Mouse (Mus musculus) liver, embryonic 14.5 days (tissue): Measurements from ENCODE around the gene Sema3a. TPM values are rescaled to one million over a fixed set of nuclear protein-coding genes. Genes with fewer than 3 reads are reported as not detected.

ENCODE experiments used
- ATAC-seq: fragments of 200-750 bp; cut with Nextera tagmentation; 2 replicates; pipeline ENCODE4 v1.8.0; 2017; ENCODE audit warnings: moderate number of reproducible peaks, mild to moderate bottlenecking, moderate library complexity; ENCODE audit not compliant: insufficient read depth
- DNase-seq, 3 experiments: peaks; one replicate each; pipeline ENCODE4 v3.0.0-alpha.2; 2012 to 2013; ENCODE audit warnings: low read depth in 3 of 3, low spot score in 3 of 3
- H3K27ac ChIP-seq: fragments of 300-500 bp; sonication (generic); 2 replicates; pipeline ENCODE4 v1.5.1; 2014; ENCODE audit warnings: moderate library complexity, mild to moderate bottlenecking, control low read depth, inconsistent platforms
- H3K27me3 ChIP-seq: fragments of 300-500 bp; sonication (generic); 2 replicates; pipeline ENCODE4 v1.6.1; 2014; ENCODE audit warnings: mild to moderate bottlenecking, low read length, moderate library complexity; ENCODE audit not compliant: control insufficient read depth, insufficient read depth
- H3K36me3 ChIP-seq: fragments of 300-500 bp; sonication (generic); replicated peaks from 2 replicates; pipeline ENCODE4 v1.6.1; 2014; ENCODE audit warnings: low read depth; ENCODE audit not compliant: control insufficient read depth, insufficient read depth
- H3K4me1 ChIP-seq, 2 experiments: fragments of 200-500 bp in 1 of 2; fragments of 300-500 bp in 1 of 2; sonication (generic) in 1 of 2; replicated peaks; 2 replicates each; pipeline ENCODE4 v1.6.1; 2012 to 2014; ENCODE audit warnings: antibody characterized with exemption in 1 of 2, inconsistent platforms in 1 of 2, low read length in 1 of 2; ENCODE audit not compliant: control insufficient read depth in 2 of 2, insufficient read depth in 2 of 2
- H3K4me2 ChIP-seq: fragments of 300-500 bp; sonication (generic); 2 replicates; pipeline ENCODE4 v1.6.1; 2014; ENCODE audit warnings: low read depth, mild to moderate bottlenecking, control low read depth, moderate library complexity
- H3K4me3 ChIP-seq, 2 experiments: fragments of 200-500 bp in 1 of 2; fragments of 300-500 bp in 1 of 2; sonication (generic) in 1 of 2; 2 replicates each; pipeline ENCODE4 v1.5.1; 2012 to 2014; ENCODE audit warnings: low read depth in 2 of 2, low read length in 2 of 2, mild to moderate bottlenecking in 2 of 2, control low read depth in 1 of 2, inconsistent platforms in 1 of 2, moderate library complexity in 1 of 2; ENCODE audit not compliant: insufficient read depth in 1 of 2
- H3K9ac ChIP-seq: fragments of 300-500 bp; sonication (generic); replicated peaks from 2 replicates; pipeline ENCODE4 v1.6.1; 2014; ENCODE audit warnings: mild to moderate bottlenecking, control low read depth, moderate library complexity
- H3K9me3 ChIP-seq: fragments of 300-500 bp; sonication (generic); 2 replicates; pipeline ENCODE4 v1.6.1; 2016; ENCODE audit warnings: low read length, mixed read lengths; ENCODE audit not compliant: control insufficient read depth
- CTCF ChIP-seq: IDR thresholded peaks from 2 replicates; pipeline ENCODE4 v1.5.1; 2016; ENCODE audit warnings: antibody characterized with exemption, low read depth, control low read depth
- EP300 ChIP-seq: IDR thresholded peaks from 2 replicates; pipeline ENCODE4 v1.6.1; 2016; ENCODE audit warnings: antibody characterized with exemption, low read depth
- WGBS: fragments of 180-500 bp; shearing (Covaris S2); extraction: QIAGEN DNeasy Blood & Tissue Kit; methylation state at CpG from one replicate; pipeline ENCODE4 v1.1.7; 2014; ENCODE audit not compliant: insufficient replicate concordance; 5-methylcytosine and 5-hydroxymethylcytosine counted together
- polyA plus RNA-seq, 2 experiments: library from polyadenylated mRNA; depleted of rRNA in 1 of 2; stranded (reverse) in 1 of 2; unstranded in 1 of 2; fragments of >200 nt; fragmentation: Nextera tagmentation in 1 of 2; extraction: Ambion mirVana in 1 of 2; gene quantifications; 2 replicates each; pipeline versions ENCODE4 v1.2.1 to v1.2.3; 2012 to 2014

The Sema3a gene
- polyA plus RNA-seq, 2 experiments, result 1.0 to 2.4 TPM

GRCm38 (mm10) chr5:13151002-13151401, 25.8 kb downstream of the Sema3a start:
- Histone ChIP-seq H3K36me3 (no peaks in the 10 kb centered on the region), H3K4me1 (no peaks in the 10 kb centered on the region), H3K9ac (no peak overlapping the region), H3K27ac (no peak overlapping the region), H3K4me2 (no peak overlapping the region), H3K27me3 (no peaks in the 10 kb centered on the region), H3K4me3 (no peak overlapping the region), H3K9me3 (no peaks in the 10 kb centered on the region)
- TF ChIP-seq CTCF (no peak), EP300 (no peak)
- DNase-seq, result no peak
- 66% methylated on average over 2 of the region's 2 CpGs for WGBS
- ATAC-seq, result no peak

GRCm38 (mm10) chr5:13157761-13158612, 32.8 kb downstream of the Sema3a start:
- Histone ChIP-seq H3K4me1 (no peaks in the 10 kb centered on the region), H3K4me2 (no peak overlapping the region), H3K9ac (no peak overlapping the region), H3K27me3 (no peaks in the 10 kb centered on the region), H3K27ac (no peak overlapping the region), H3K36me3 (no peaks in the 10 kb centered on the region), H3K4me3 (no peak overlapping the region), H3K9me3 (no peaks in the 10 kb centered on the region)
- ATAC-seq (no peak), DNase-seq (no peak)
- WGBS, result 52% methylated on average over 5 of the region's 5 CpGs
- TF ChIP-seq CTCF (no peak), EP300 (no peak)

- TF ChIP-seq CTCF, result no peak
- Histone ChIP-seq H3K4me2 (no peak overlapping the region), H3K9ac (no peak overlapping the region), H3K4me3 (no peak overlapping the region), H3K9me3 (no peaks in the 10 kb centered on the region), H3K36me3 (no peaks in the 10 kb centered on the region), H3K27ac (no peak overlapping the region), H3K4me1 (no peaks in the 10 kb centered on the region), H3K27me3 (no peaks in the 10 kb centered on the region)
- ATAC-seq (no peak), DNase-seq (no peak)
- WGBS, result 51% methylated on average over 2 of the region's 2 CpGs
These were observed 57.0 kb downstream of the Sema3a start for GRCm38 (mm10) chr5:13182186-13182585.

- Histone ChIP-seq H3K27me3 (no peaks in the 10 kb centered on the region), H3K4me3 (no peak overlapping the region), H3K36me3 (no peaks in the 10 kb centered on the region), H3K27ac (no peak overlapping the region), H3K4me2 (no peak overlapping the region), H3K9ac (no peak overlapping the region), H3K9me3 (no peaks in the 10 kb centered on the region), H3K4me1 (no peaks in the 10 kb centered on the region)
- TF ChIP-seq CTCF (no peak), EP300 (no peak)
- ATAC-seq (no peak), DNase-seq (no peak)
- WGBS, result 30% methylated on average over 3 of the region's 3 CpGs
These were observed 72.7 kb downstream of the Sema3a start for GRCm38 (mm10) chr5:13197886-13198285.

GRCm38 (mm10) chr5:13199709-13200108, 74.5 kb downstream of the Sema3a start:
- Histone ChIP-seq H3K4me2 (no peak overlapping the region), H3K9me3 (no peaks in the 10 kb centered on the region), H3K27ac (no peak overlapping the region), H3K4me1 (no peaks in the 10 kb centered on the region), H3K27me3 (no peaks in the 10 kb centered on the region), H3K4me3 (no peak overlapping the region), H3K9ac (no peak overlapping the region), H3K36me3 (no peaks in the 10 kb centered on the region)
- DNase-seq (no peak), ATAC-seq (no peak)
- no peak for TF ChIP-seq CTCF
- TF ChIP-seq EP300, result no peak
- 70% methylated on average over 6 of the region's 6 CpGs for WGBS
